12 mouse cellular contexts compared by ENCODE assay signal in the genomic region with DNA sequence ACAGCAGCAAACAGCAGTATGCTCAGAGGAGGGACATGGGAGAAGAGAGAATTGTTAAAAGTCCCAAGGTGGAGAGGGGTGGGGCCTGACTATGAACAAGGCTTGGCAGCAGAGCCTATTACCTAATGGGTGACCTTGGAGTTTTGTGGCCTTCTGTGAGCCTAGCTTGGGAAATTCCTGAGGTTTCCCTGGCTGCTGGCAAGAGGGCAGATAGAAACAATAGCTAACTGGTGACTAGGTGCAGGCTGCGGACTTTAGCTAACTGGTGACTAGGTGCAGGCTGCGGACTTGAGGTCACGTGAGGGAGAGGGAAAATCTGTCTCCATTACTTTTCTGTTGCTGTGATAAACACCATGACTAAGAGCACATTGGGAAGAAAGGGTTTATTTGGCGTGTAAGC. TPM values are rescaled to one million over a fixed set of nuclear protein-coding genes. Genes with fewer than 3 reads are reported as not detected.
A peak's percentile ranks its signal among the peaks of the same experiment; 100 is the strongest.
DNase-seq lines count a peak whose midpoint lies in the region; ATAC-seq and TF ChIP-seq lines count a peak whose summit lies in the region.
"Had no signal": no experiment of that assay in that cellular context is flagged by ENCODE, and none has a peak within 500 bp of the region (broad histone marks: within the 10 kb centered on the region; RNA-seq: fewer than 3 reads in every experiment).

No protein-coding gene starts in this region.

- peak overlapping the region; percentile 54 for H3K27ac ChIP-seq in small intestine, adult 2 months (ENCODE audit: insufficient read depth, low read depth, low read length)
- no peak overlapping the region for H3K27ac ChIP-seq in midbrain, embryonic 16.5 days (ENCODE audit: low read length)
- H3K27ac ChIP-seq: embryonic facial prominence, embryonic 12.5 days; forebrain, embryonic 12.5 days had no signal

- no peak overlapping the region for H3K4me3 ChIP-seq in small intestine, adult 2 months (ENCODE audit: low read depth, low read length)
- no peak overlapping the region for H3K4me3 ChIP-seq in midbrain, embryonic 16.5 days (ENCODE audit: low read depth, low read length)
- H3K4me3 ChIP-seq: embryonic facial prominence, embryonic 12.5 days; forebrain, embryonic 12.5 days had no signal

- ATAC-seq in midbrain, embryonic 16.5 days = no peak
- ATAC-seq: inflammation-experienced regulatory T-cells, adult 6 months had no signal

- no peaks in the 10 kb centered on the region for H3K27me3 ChIP-seq in small intestine, adult 2 months (ENCODE audit: control insufficient read depth, insufficient read depth, low read length)
- no peaks in the 10 kb centered on the region for H3K27me3 ChIP-seq in midbrain, embryonic 16.5 days (ENCODE audit: control insufficient read depth, insufficient read depth, low read depth, low read length)
- H3K27me3 ChIP-seq: embryonic facial prominence, embryonic 12.5 days; forebrain, embryonic 12.5 days had no signal

- no peaks in the 10 kb centered on the region for H3K9me3 ChIP-seq in midbrain, embryonic 16.5 days (replicated peaks; ENCODE audit: control insufficient read depth, low read length, poor library complexity, severe bottlenecking)
- H3K9me3 ChIP-seq: embryonic facial prominence, embryonic 12.5 days; forebrain, embryonic 12.5 days had no signal

- H3K4me2 ChIP-seq in midbrain, embryonic 16.5 days (ENCODE audit: low read length) = no peak overlapping the region
- H3K4me2 ChIP-seq: embryonic facial prominence, embryonic 12.5 days; forebrain, embryonic 12.5 days had no signal

- 50% methylated on average over 4 of the region's 4 CpGs for WGBS in small intestine, adult 2 months
- WGBS in midbrain, embryonic 16.5 days = 85% methylated on average over 4 of the region's 4 CpGs

- peaks cover 19% of the 10 kb centered on the region; the same call in 1 of the 2 replicates for H3K4me1 ChIP-seq in small intestine, adult 2 months (ENCODE audit: control insufficient read depth, insufficient read depth, insufficient read length, low read length)
- peaks cover 5% of the 10 kb centered on the region; the same call in 1 of the 2 replicates for H3K4me1 ChIP-seq in midbrain, embryonic 16.5 days (ENCODE audit: control insufficient read depth, insufficient read depth, low read length)

- peaks cover 19% of the 10 kb centered on the region for H3K36me3 ChIP-seq in small intestine, adult 2 months (ENCODE audit: control insufficient read depth, insufficient read depth, low read length)
- H3K36me3 ChIP-seq in midbrain, embryonic 16.5 days (ENCODE audit: control insufficient read depth, insufficient read depth, low read length) = peaks cover 18% of the 10 kb centered on the region
- H3K36me3 ChIP-seq: embryonic facial prominence, embryonic 12.5 days had no signal

- TF ChIP-seq POLR2A in small intestine, adult 2 months (IDR thresholded peaks at IDR 0.05; ENCODE audit: low read depth, low read length) = no peak

- peak; percentile 53 to 74 for DNase-seq in lung, adult 18-20 months
- no peak for DNase-seq in lung, postnatal 10 days
- peak; percentile 32 for DNase-seq in R1 (ENCODE audit: low read depth, low spot score)
- peak; percentile 88 for DNase-seq in fibroblast of lung, adult 2 months (ENCODE audit: low read depth)
- no peak for DNase-seq in gastrocnemius, postnatal 25 days
- DNase-seq: cerebellum, postnatal 10 days; heart, postnatal 4 days had no signal

- no peak for TF ChIP-seq CTCF in small intestine, adult 2 months (IDR thresholded peaks at IDR 0.05; ENCODE audit: extremely low read depth, insufficient read length, insufficient replicate concordance, low read depth, low read length)

- no peak overlapping the region for H3K9ac ChIP-seq in midbrain, embryonic 16.5 days (ENCODE audit: low read depth, low read length)
- H3K9ac ChIP-seq: embryonic facial prominence, embryonic 12.5 days; forebrain, embryonic 12.5 days had no signal

RNA-seq across cellular contexts. Expression of gene Bdh1, which starts 31.9 kb away (rescaled TPM):
- polyA plus RNA-seq in small intestine, adult 2 months (2012; rRNA removed) = 51.0 and 83.3 TPM in 2 replicates
- polyA plus RNA-seq in midbrain, embryonic 16.5 days (2015; fragmentation: Nextera tagmentation; extraction: Ambion mirVana) = 113 and 124 TPM in 2 replicates
- total RNA-seq in gastrocnemius, postnatal 25 days (2021) = 10 to 100 TPM in 1 of 2 experiments, 1 to 10 TPM in 1; 4.7 to 13.8 TPM

Comparison
In these comparisons a context has a peak if more than half of its experiments do, and no peak if none do; other contexts are left out.
1. DNase-seq: peak in lung, adult 18-20 months (2 of 2), R1 (single experiment) and fibroblast of lung, adult 2 months (single experiment); none in lung, postnatal 10 days (single experiment) and gastrocnemius, postnatal 25 days (single experiment).